Mouse (Mus musculus) adrenal gland (tissue): ENCODE data around the gene Hist3h2ba.

ENCODE experiments used
- intact Hi-C: fragments of 180-260 bp; cut with DNase I; formaldehyde crosslinking; loops from one replicate; pipeline ENCODE4 v1.15.1; 2025
- microRNA-seq, 2 experiments: library from miRNA; unstranded; fragments of <30 nt; microRNA quantifications; one replicate each; pipeline ENCODE4; 2019

Gene Hist3h2ba

DNA sequence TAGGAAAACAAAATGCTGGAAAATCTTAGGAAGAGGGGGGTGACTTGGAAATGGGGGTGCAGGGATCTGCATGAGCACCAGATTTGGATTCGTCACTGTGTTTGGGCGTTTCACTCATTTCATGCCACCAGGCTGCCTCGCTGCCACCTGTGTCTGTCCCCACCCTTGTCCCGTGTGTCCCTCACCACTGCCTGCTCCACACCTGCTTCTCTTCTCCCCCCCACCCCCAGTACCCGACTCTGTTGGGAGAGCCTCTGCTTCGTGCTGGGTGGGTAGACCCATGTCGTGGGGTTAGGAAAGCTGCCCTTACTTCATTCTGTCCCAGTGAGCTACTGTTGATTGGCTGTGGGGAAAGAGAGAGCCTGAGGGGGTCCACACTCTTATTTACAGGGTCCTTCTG is 35.9 kb downstream of the Hist3h2ba start:
- intact Hi-C loops, result no loop called here

- intact Hi-C loops, result no loop called here
Measured at GRCm38 (mm10) chr11:58985299-58985917, 36.7 kb downstream of the Hist3h2ba start.

GRCm38 (mm10) chr11:58989166-58989565 is 40.4 kb downstream of the Hist3h2ba start:
- intact Hi-C loops, result no loop called here

DNA sequence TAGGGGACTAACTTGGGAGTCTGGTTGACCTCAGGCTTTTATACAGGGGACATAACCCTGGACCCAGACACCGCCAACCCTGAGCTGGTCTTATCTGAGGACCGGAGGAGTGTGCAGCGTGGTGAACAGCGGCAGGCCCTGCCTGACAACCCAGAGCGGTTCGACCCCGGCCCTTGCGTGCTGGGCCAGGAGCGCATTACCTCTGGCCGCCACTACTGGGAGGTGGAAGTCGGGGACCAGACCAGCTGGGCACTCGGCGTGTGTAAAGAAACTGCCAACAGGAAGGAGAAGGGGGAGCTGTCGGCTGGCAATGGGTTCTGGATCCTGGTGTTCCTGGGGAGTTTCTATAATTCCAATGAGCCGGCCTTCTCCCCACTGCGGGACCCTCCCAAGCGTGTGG is 41.4 kb downstream of the Hist3h2ba start:
- intact Hi-C loops, result no loop called here

DNA sequence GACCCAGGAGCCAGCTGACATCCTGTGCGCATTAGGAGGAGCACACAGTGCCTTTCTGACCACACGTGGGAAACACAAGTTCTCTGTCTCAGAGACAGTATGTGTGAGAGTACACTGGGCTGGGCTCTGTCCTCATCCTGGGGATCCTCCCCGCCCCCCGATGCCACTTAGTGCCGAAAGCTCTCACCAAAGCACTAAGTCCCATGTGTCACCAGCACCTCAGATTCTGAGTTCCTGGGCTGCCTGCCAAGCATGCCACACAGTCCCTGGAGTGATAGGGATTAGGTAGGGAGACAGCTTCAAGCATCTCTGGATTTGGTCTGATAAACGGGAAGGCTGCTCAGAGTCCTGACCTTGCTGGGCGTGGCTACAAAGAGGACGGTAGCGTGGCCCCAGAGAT is 42.1 kb downstream of the Hist3h2ba start:
- intact Hi-C loops, result no loop called here

DNA sequence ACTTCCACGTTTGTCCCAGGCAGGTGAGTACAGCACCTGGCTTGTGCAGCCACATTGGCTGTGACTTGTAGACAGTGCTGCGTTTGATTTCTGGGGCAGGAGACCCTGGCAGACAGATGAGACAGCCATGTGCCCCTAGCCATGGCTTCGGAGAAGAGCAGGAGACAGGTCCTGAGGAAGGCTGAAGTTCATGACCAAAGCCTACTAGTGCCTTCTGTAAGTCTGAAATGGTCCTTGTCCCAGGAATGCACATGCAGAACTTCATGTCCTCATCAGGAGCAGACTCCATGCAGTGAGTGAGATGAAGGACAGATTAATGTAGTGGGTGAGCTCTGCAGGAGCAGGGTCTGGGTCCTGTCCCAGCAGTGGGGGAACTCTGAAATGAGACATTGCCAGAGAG is 43.2 kb downstream of the Hist3h2ba start:
- intact Hi-C loops, result no loop called here

DNA sequence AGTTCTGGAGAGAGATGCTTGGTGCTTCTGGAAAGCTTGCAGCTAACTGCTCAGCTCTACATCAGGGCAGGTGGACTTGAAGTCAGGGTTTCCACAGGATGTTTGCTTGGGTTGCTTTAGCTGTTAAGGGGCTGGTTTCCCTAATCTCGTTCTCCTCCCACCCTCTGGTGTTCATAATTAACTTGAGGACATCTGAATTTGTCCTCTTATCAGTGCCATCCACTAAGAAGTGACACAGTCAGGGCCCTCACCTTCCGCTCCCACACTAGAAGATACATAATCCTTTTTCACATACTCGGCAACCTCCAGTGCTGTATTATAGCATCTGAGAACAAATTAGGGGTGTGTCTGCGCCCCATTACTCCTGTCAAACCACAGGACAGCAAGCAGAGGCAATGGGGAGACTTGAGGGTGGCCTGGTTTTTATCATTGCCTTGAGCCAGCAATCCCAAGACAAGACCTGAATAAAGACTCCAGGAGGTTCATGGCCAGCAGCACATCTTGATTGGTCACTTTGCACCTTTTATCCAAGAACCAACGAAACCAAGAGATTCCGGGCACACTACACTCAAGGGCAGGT is 44.5 kb downstream of the Hist3h2ba start:
- intact Hi-C loops, result no loop called here

DNA sequence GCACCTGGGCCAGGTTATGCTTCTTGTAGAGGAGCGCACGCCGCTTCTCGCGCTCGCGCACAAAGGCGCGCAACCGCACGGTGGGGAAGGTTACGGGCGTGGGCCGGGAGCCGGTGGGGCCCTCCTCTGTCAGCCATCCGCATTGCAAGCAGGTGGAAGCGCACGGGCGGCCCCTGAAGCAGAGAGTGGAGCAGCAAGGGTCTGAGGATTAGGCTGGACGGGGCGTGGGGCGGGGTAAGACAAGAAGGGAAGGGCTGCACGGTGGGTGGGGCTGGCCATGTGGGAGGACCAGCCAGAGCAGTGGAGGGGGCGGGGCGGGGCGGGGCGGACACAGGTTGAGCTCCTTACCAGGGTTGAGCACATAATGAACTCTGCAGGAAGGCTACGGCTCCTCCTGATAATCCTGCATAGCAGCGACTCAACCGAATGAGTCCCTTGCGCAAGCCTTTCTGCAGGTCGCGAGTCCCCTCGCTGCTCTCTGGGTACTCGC is 45.7 kb downstream of the Hist3h2ba start:
- intact Hi-C loops, result no loop called here

DNA sequence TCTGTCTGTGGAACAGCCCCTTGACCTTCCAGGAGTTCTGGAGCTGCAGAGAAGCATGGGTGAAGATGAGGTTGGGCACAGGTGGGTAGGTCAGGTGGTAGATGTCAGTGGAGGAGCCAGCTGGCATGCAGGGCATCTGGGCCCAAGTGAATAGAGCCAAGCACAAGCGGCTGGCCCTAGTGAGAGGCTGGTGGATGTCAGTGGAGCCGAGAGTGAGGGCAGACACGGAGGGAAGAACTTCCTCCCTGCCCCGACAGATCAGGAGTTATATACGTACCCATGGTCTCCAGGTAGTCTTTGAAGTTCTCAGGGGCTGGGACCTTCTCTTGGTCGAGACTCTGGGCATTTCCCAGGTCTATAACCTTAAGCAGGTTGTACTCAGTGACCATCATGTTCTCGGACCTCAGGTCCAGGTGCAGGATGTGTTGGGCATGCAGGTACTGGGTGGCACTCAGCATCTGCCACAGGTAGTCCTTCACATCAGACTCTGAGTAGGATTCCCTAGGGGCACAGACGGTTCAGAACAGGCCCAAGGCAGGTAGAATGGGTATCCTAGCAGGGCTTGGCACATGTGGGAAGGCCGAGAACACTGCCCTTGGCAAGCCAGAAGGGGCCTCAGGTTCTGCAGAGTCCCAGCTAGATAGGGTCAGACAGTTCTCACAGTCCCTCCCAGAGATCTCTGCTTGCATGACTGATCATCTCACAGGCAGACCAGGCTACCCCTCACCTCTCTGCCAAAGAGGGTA is 46.5 kb downstream of the Hist3h2ba start:
- intact Hi-C loops, result no loop called here

DNA sequence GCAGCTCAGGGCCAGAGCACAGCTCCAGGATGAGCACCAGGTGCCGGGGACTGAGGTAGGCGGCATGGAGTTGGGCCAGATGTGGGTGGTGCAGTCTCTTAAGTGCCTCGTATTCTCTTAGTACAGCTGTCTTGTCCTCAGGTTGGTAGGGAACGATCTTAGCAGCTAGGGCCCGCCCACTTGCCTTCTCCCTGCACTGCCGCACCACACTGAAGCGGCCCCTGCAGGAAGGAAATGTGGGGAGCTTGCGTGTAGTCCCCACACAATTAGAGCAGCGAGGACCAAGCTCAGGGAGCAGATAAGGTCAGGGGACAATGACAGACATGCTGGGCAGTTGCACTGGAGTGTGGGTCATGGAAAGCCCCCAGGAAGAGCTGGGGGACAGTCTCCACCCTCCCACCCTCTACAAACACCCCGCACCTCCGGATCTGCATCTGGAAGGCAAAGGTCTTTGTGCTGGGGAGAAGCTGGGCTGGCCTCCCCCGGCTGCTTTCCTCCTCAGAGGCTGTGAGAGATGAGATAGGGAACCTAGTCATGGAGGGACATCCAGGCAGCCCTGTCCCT is 47.2 kb downstream of the Hist3h2ba start:
- intact Hi-C loops, result no loop called here

GRCm38 (mm10) chr11:58997541-58997940 is 48.8 kb downstream of the Hist3h2ba start:
- intact Hi-C loops, result no loop called here

Small RNAs within 50 kb of the gene (microRNA-seq; reads per million reads assigned to microRNA genes)
- gene Gm44313, result 0 reads per million in 2 experiments
